Mouse (Mus musculus): ENCODE data around the gene Apeh.

DNA sequence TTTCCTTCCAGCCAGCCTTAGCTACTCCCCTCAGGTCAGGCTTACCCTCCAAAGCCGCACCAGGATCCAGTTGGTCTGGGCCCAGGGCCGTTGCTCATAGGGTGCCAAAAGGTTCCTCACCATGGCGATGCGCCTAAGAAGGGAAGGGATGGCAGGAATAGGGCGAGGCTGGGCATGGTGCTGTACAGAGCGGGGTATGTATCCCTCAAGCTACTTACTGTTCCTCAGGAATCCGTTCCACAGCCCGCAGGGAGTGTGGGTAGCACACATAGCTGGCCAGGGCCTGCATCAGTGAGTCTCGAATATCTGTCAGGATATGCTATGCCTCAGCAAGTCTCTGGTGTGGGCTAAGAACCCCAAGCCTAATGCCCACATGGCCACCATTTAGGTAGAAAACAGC is 36.1 kb downstream of the Apeh start:
- no peak for TF ChIP-seq POLR2A (IDR thresholded peaks at IDR 0.05; ENCODE audit: extremely low read depth, insufficient read depth, low read length)
- no peak for TF ChIP-seq CTCF (IDR thresholded peaks at IDR 0.05; ENCODE audit: low read depth, low read length)
